Mouse (Mus musculus): ENCODE measurements around the gene Srcap. TPM values are rescaled to one million over a fixed set of nuclear protein-coding genes. Genes with fewer than 3 reads are reported as not detected.

The Srcap gene
- polyA plus RNA-seq, 1 experiment from 2014 or later = 18.4 TPM

GRCm38 (mm10) chr7:127474378-127475070 is 37.3 kb upstream of the Srcap start:
- WGBS = 83% methylated on average over 6 of the region's 6 CpGs
- no peaks in the 10 kb centered on the region for H3K27me3 ChIP-seq (replicated peaks; ENCODE audit: control insufficient read depth, insufficient read depth, low read length)
- no peak for ATAC-seq
- H3K9me3 ChIP-seq (ENCODE audit: control insufficient read depth, low read length) = no peaks in the 10 kb centered on the region
- no peak overlapping the region for H3K4me3 ChIP-seq (ENCODE audit: low read length)
- H3K27ac ChIP-seq (ENCODE audit: low read length) = no peak overlapping the region
- no peak overlapping the region for H3K9ac ChIP-seq (ENCODE audit: low read depth, low read length)
- no peak overlapping the region for H3K4me2 ChIP-seq (ENCODE audit: low read depth, low read length)
- H3K36me3 ChIP-seq (ENCODE audit: control insufficient read depth, insufficient read depth, low read length) = peaks cover 24% of the 10 kb centered on the region
- peaks cover 12% of the 10 kb centered on the region for H3K4me1 ChIP-seq (ENCODE audit: control insufficient read depth, insufficient read depth, low read length)

- no peaks in the 10 kb centered on the region for H3K27me3 ChIP-seq (replicated peaks; ENCODE audit: control insufficient read depth, insufficient read depth, low read length)
- H3K9ac ChIP-seq (ENCODE audit: low read depth, low read length) = no peak overlapping the region
- WGBS = 92% methylated on average over 11 of the region's 11 CpGs
- no peak for ATAC-seq
- H3K9me3 ChIP-seq (ENCODE audit: control insufficient read depth, low read length) = no peaks in the 10 kb centered on the region
- peaks cover 24% of the 10 kb centered on the region for H3K36me3 ChIP-seq (ENCODE audit: control insufficient read depth, insufficient read depth, low read length)
- no peak overlapping the region for H3K27ac ChIP-seq (ENCODE audit: low read length)
- no peak overlapping the region for H3K4me2 ChIP-seq (ENCODE audit: low read depth, low read length)
- peaks cover 17% of the 10 kb centered on the region for H3K4me1 ChIP-seq (ENCODE audit: control insufficient read depth, insufficient read depth, low read length)
- no peak overlapping the region for H3K4me3 ChIP-seq (ENCODE audit: low read length)
Measured at GRCm38 (mm10) chr7:127475186-127475740, 36.5 kb upstream of the Srcap start.

DNA sequence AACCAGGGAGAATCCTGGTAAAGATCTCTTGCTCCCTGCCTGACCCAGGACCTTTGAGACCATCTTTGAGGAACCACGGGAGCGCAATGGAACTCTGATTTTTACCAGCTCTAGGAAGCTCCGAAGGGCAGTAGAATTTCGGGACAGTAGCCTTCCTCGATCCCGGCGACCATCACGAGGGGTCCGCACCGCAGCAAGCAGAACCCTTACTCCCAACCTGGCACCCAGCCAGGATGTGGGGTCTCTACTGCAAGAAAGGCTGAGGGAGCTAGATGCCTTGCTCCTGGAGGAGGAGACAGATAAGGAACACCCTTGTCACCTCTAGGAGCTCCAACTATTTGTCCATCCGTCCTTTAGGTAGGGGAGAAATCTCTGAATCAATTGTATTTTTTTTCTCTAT is 35.4 kb upstream of the Srcap start:
- Histone ChIP-seq H3K4me2 (ENCODE audit: low read depth, low read length) (no peak overlapping the region), H3K27ac (ENCODE audit: low read length) (no peak overlapping the region), H3K9me3 (ENCODE audit: control insufficient read depth, low read length) (no peaks in the 10 kb centered on the region), H3K27me3 (replicated peaks; ENCODE audit: control insufficient read depth, insufficient read depth, low read length) (no peaks in the 10 kb centered on the region), H3K9ac (ENCODE audit: low read depth, low read length) (no peak overlapping the region), H3K4me1 (ENCODE audit: control insufficient read depth, insufficient read depth, low read length) (peaks cover 24% of the 10 kb centered on the region), H3K36me3 (ENCODE audit: control insufficient read depth, insufficient read depth, low read length) (peaks cover 24% of the 10 kb centered on the region), H3K4me3 (ENCODE audit: low read length) (no peak overlapping the region)
- WGBS = 95% methylated on average over 11 of the region's 11 CpGs
- ATAC-seq = no peak

GRCm38 (mm10) chr7:127476855-127477254 is 34.9 kb upstream of the Srcap start:
- 65% methylated on average over 4 of the region's 4 CpGs for WGBS
- peaks cover 24% of the 10 kb centered on the region for H3K4me1 ChIP-seq (ENCODE audit: control insufficient read depth, insufficient read depth, low read length)
- no peaks in the 10 kb centered on the region for H3K9me3 ChIP-seq (ENCODE audit: control insufficient read depth, low read length)
- H3K9ac ChIP-seq (ENCODE audit: low read depth, low read length) = peak overlapping the region; percentile 65
- ATAC-seq = no peak
- H3K27me3 ChIP-seq (replicated peaks; ENCODE audit: control insufficient read depth, insufficient read depth, low read length) = no peaks in the 10 kb centered on the region
- H3K27ac ChIP-seq (ENCODE audit: low read length) = peak overlapping the region; percentile 89
- H3K4me2 ChIP-seq (ENCODE audit: low read depth, low read length) = peak overlapping the region; percentile 78
- peak overlapping the region; percentile 99 for H3K4me3 ChIP-seq (ENCODE audit: low read length)
- peaks cover 24% of the 10 kb centered on the region for H3K36me3 ChIP-seq (ENCODE audit: control insufficient read depth, insufficient read depth, low read length)

- H3K4me2 ChIP-seq (ENCODE audit: low read depth, low read length) = peak overlapping the region; percentile 95
Measured at GRCm38 (mm10) chr7:127477687-127478634, 33.8 kb upstream of the Srcap start.

DNA sequence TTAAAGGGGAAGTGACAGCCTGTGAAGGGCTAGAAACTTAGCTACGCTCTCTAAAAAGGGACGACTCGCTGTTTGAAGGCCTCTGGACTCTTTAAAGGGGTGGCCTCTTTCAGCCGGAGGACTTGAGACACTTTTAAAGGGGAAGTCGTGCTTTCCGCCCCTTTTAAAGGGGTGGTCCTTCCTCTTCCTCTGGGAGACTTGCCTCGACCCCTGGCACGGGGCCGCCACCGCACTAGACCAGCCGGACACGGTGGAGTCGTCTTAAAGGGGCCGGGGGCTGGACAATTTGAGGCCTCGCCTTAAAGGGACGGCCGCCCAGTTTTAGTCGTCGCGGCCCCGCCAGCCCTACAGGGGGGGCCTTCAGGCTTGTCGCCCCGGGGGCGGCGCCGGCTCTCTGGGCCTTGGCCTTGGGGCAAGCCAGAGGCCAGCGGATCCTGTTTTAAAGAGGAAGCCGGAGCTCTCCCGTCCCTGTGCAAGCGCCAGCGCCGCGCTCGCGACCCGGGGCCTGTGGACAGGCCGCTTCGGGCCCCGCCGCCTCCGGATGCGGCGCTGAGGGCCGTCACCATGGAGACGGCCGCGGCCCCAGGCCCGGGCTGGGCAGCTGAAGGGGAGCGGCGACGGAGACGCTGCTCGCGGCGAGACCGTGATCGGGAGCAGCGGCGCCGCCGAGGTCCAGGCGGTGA is 33.0 kb upstream of the Srcap start, which contains the start of gene Fbrs:
Fbrs (plus strand) TSS at position 565 of the 683 bp plus-strand sequence.
- H3K4me2 ChIP-seq (ENCODE audit: low read depth, low read length) = peak within 1 kb of the TSS; percentile 95
- H3K27ac ChIP-seq (ENCODE audit: low read length) = peak within 1 kb of the TSS; percentile 98
- no peaks in the 10 kb centered on the region for H3K27me3 ChIP-seq (replicated peaks; ENCODE audit: control insufficient read depth, insufficient read depth, low read length)
- peak within 1 kb of the TSS; percentile 99 for H3K4me3 ChIP-seq (ENCODE audit: low read length)
- ATAC-seq = peak; percentile 73
- H3K36me3 ChIP-seq (ENCODE audit: control insufficient read depth, insufficient read depth, low read length) = peaks cover 27% of the 10 kb centered on the region
- no peaks in the 10 kb centered on the region for H3K9me3 ChIP-seq (ENCODE audit: control insufficient read depth, low read length)
- WGBS = 0% methylated on average over 60 of the region's 62 CpGs
- H3K9ac ChIP-seq (ENCODE audit: low read depth, low read length) = peak within 1 kb of the TSS; percentile 95
- H3K4me1 ChIP-seq (ENCODE audit: control insufficient read depth, insufficient read depth, low read length) = peaks cover 19% of the 10 kb centered on the region

More at GRCm38 (mm10) chr7:127477687-127478634, 33.8 kb upstream of the Srcap start:
- H3K27ac ChIP-seq (ENCODE audit: low read length) = peak overlapping the region; percentile 98
- WGBS = under 1% methylated on average over 50 of the region's 50 CpGs
- H3K9me3 ChIP-seq (ENCODE audit: control insufficient read depth, low read length) = no peaks in the 10 kb centered on the region
- peak overlapping the region; percentile 99 for H3K4me3 ChIP-seq (ENCODE audit: low read length)
- H3K36me3 ChIP-seq (ENCODE audit: control insufficient read depth, insufficient read depth, low read length) = peaks cover 28% of the 10 kb centered on the region
- no peaks in the 10 kb centered on the region for H3K27me3 ChIP-seq (replicated peaks; ENCODE audit: control insufficient read depth, insufficient read depth, low read length)
- H3K9ac ChIP-seq (ENCODE audit: low read depth, low read length) = peak overlapping the region; percentile 95
- peak; percentile 95 for ATAC-seq
- H3K4me1 ChIP-seq (ENCODE audit: control insufficient read depth, insufficient read depth, low read length) = peaks cover 19% of the 10 kb centered on the region

DNA sequence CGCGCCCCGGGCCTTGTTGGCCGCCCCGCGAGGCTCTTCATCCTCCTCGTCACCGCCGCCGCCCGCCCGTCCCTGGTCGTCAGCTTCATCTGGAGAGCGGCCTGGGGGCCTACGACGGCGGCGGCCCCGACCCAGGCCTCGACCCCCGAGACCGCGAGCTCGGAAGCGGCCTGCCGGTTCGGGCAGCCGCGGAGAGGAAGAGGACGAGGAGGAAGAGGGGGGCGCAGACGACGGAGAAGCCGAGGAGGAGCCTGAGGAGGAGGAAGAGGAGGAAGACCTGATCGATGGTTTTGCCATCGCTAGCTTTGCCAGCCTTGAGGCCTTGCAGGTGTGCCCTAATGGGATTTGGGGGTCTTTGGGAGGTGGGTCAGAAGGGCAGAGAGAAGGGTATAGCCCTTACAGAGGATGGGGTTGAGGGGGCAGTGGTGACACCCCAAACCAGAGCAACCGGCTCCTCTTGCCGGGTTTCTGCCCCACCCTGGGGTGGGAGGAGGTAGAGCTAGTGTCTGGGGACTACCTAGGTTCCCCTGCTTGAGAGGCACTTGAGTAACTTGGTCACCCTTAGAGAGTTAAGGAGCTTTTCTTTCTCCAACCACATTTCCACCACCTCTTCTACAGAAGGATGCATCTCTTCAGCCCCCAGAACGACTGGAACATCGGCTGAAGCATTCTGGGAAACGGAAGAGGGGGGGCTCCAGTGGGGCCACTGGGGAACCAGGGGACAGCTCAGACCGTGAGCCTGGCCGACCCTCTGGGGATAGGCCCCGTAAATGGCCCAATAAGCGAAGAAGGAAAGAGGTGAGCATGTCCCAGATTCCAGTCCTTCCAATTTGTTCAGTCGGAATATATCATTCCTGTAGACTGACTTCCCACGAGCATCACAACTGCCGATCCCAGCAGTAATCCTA is 32.2 kb upstream of the Srcap start:
- Histone ChIP-seq H3K9me3 (ENCODE audit: control insufficient read depth, low read length) (no peaks in the 10 kb centered on the region), H3K4me2 (ENCODE audit: low read depth, low read length) (peak overlapping the region; percentile 95), H3K9ac (ENCODE audit: low read depth, low read length) (peak overlapping the region; percentile 95), H3K27ac (ENCODE audit: low read length) (peak overlapping the region; percentile 98), H3K27me3 (replicated peaks; ENCODE audit: control insufficient read depth, insufficient read depth, low read length) (no peaks in the 10 kb centered on the region), H3K4me3 (ENCODE audit: low read length) (peak overlapping the region; percentile 99), H3K4me1 (ENCODE audit: control insufficient read depth, insufficient read depth, low read length) (peaks cover 19% of the 10 kb centered on the region), H3K36me3 (ENCODE audit: control insufficient read depth, insufficient read depth, low read length) (peaks cover 25% of the 10 kb centered on the region)
- WGBS = 4% methylated on average over 47 of the region's 48 CpGs
- ATAC-seq = no peak

GRCm38 (mm10) chr7:127480321-127480720 is 31.5 kb upstream of the Srcap start:
- ATAC-seq = no peak
- Histone ChIP-seq H3K9ac (ENCODE audit: low read depth, low read length) (peak overlapping the region; percentile 95), H3K27ac (ENCODE audit: low read length) (no peak overlapping the region), H3K4me1 (ENCODE audit: control insufficient read depth, insufficient read depth, low read length) (peaks cover 19% of the 10 kb centered on the region), H3K27me3 (replicated peaks; ENCODE audit: control insufficient read depth, insufficient read depth, low read length) (no peaks in the 10 kb centered on the region), H3K9me3 (ENCODE audit: control insufficient read depth, low read length) (no peaks in the 10 kb centered on the region), H3K36me3 (ENCODE audit: control insufficient read depth, insufficient read depth, low read length) (peaks cover 23% of the 10 kb centered on the region), H3K4me2 (ENCODE audit: low read depth, low read length) (peak overlapping the region; percentile 95), H3K4me3 (ENCODE audit: low read length) (peak overlapping the region; percentile 99)
- 46% methylated on average over 2 of the region's 2 CpGs for WGBS

Data from intestine, embryonic 16.5 days (tissue).